Mouse (Mus musculus) thymus, postnatal 25 days (tissue): ENCODE results near the gene Mtmr3.

Experiments
- DNase-seq: peaks from one replicate; pipeline ENCODE4 v3.0.0; 2022

The Mtmr3 gene

DNA sequence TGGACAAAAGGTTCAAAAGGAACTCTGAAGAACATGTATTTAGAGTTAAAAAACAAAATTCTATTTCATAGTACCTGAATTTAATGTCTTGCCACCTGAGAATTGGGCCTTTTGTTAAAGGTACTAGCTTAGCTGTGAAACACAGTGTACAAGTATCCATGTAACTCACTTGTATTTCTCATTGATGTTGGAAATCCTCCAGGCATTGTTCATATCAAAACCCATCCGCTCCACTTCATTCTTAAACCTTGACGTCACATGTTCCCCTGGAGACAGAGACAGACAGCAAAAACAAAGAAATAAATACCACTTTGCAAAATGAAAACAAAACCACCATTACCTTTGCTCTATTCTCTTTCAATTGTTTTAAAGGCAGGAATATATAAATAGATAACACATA, 87.2 kb downstream of the Mtmr3 start:
- no peak for DNase-seq

DNA sequence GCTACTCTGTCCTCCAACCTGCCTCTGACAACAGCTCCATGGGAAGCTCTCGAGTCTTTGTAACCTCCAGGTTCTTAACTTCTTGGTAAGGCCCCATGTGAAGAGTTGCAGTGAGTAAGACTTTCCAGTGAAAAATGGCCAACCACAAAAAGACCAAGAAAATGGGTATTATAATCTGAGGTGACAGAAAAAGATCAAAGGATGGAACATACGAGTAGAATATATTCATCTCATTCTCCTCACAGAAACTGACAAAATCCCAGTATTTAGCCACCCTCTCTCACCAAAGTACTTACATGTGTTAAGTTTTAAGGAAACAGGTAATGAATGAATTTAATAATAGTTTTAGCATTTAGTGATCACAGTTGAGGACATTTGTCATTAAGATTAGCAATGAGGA, 88.2 kb downstream of the Mtmr3 start:
- DNase-seq, result no peak

DNA sequence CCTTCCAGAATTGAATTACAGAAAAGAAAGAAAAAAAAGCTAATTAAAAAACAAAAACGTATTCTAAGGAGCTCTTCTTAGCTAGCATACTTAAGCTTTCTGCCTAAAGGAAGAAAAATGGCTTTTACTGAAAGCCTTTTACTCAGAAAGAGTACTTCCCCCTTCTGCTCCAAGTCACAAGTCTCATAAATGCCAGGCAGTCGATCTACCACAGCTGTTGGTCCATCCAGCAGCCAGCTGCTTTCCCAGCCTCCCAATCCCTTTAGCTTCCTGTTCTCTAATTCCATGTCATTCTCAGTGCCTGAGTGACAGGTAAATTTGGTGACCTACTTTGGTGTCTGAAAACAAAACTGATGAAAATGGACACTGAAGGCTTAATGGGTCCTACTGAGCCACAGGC, 92.5 kb downstream of the Mtmr3 start:
- no peak for DNase-seq

DNA sequence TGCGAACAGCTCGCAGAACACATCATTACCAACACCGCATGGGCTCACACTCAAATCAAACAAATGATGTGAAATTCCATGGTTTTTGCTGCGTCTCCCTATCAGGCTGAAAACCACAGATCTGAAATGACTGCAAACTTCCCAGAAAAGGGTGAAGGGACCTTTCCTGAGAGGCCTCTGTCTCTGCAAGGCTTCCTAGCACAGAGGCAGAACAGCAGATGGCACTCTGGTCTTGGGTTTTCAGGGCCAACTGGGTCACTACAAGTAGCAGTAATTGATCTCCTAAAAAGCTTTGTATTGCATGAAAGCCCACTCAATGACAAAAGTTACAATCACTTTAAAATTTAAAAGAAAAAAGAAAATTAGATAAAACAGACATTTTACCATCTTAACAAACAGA, 93.8 kb downstream of the Mtmr3 start:
- DNase-seq, result no peak

DNA sequence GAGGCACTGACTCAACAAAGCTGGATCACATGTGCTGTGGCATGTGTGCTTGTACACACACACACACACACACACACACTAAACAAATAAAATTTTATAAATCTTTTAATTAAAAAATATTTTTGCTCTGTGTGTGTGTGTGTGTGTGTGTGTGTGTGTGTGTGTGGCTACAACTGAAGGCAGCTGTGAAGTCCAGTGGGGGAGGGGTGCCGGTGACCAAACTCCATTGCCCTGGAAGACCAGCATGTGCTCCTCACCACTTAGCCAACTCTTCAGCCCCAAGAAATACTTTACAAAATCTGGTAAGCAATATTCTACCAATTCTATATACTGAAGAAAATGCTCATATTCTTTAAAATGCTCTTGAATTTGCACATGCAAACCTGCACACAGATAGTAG, 94.4 kb downstream of the Mtmr3 start:
- no peak for DNase-seq

DNA sequence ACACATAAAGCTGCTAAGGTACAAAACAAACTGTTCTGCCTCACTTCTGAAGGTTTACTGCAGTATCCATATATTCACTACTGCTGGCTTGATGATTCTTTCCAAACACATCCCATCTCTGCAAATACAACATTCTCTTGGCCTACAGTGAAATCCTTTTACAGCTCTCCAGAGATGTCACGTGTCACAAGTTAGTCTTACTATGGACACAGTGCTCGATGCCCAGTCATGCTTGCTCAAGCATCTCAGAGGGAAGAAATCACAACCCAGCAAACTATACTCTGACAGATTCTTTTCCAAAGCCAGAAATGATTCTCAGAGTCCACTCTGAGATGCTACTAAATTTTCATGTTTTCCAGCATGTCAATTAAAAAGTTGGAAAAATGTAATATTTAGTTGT, 95.2 kb downstream of the Mtmr3 start:
- DNase-seq, result no peak

DNA sequence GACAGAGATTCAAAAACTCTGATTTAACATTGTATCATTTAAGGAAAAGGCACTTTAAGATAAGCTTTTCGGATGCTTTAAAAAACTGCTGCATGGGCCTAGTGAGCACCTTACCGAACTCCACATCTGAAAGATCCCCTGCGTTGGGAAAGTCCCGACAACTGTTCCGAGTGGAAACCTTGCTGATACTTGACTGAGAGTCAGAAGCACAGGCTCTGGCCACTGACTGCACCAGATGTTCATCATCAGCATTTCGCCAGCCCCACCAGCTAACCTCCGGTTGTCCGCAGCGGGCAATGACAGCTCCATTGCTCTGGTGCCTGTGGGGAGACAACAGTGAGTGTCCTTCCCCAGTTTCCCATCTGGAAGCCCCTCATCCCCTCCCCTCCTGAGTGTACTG, 95.9 kb downstream of the Mtmr3 start:
- no peak for DNase-seq

DNA sequence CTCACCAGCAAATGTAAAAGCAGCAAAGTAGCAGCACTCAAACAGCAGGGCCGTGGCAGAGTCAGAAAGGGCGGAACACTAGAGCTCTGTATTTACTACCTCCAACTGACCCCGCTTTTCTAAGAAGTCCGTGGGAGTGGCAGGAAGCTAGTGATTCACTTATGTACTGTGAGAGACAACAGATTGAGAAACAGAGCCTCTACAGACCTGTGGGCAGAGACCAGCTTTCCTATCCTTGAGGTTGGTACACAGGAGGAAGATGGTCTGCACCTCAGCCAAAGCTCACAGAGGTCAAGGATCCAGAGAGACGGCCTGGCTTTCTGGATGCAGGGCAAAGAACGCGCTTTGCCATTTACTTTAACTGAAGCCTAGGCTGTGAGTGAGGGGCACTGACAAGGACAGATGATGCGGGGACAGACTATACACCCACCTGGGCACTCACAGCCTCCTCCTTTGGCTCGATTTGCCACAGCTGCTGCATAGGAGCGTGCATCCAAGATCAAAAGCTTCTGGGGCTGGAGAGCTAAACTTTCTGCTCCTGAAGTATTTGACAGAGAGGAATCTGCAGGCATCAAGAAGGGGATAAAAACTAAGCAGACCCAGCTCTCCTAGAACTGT, 97.1 kb downstream of the Mtmr3 start:
- DNase-seq, result no peak

DNA sequence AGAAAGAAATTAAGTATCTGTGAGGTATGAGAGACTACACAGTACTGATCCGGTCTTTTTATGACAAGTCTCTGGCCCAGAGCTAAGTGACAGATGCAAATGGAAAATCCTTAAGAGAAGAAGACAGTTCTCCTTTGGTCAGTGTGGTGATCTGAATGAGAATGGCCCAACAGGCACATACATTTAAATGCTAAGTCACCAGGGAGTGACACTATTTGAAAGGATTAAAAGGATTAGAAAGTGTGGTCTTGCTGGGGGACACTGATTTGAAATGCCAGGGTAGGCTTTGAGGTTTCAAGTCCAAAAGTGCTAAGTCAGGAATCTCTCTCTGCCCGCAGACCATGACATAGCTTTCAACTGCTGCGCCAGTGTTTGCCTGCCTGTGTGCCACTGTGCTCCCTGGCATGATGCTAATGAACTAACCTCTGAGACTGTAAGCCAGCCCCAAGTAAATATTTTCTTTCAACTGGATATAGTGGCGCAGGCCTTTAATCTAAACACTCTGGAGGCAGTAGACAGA, 99.6 kb downstream of the Mtmr3 start:
- DNase-seq, result no peak

DNA sequence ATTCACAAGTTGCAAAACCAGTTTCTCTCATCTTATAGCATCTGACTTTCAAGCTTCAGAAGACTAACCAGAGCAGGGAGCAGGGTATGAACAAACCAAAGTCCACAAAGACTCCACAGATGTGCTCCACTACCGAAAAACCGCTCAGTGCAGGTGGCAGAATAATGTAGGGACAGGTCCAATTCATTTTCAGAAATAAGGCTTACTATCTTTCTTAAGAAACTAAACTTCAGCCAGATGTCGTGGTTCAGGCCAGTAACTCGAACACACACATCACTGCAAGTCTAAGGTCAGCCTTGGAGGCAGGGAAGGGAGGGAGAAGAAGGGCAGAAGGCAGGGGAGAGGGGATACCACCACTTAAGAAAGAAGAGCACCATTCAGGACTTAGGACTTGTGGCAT, 105.5 kb downstream of the Mtmr3 start:
- no peak for DNase-seq

DNA sequence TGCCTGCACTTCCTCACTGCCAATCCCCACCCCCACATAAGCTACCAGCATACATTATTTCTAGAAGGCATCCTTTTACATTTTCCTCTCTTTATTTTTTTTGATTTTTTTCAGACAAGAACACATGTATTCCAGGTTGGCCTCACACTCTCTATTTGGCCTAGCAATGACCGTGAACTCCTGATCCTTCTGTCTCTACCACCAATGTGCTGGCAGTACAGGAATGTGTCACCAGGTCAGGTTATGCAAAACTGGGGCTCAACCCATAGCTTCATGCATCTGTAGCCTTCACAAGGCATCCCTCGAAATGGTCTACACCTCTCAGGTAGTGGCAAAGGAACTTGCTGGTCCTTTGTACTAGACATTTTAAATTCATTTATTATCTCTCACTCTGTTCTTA, 105.9 kb downstream of the Mtmr3 start:
- DNase-seq, result no peak

DNA sequence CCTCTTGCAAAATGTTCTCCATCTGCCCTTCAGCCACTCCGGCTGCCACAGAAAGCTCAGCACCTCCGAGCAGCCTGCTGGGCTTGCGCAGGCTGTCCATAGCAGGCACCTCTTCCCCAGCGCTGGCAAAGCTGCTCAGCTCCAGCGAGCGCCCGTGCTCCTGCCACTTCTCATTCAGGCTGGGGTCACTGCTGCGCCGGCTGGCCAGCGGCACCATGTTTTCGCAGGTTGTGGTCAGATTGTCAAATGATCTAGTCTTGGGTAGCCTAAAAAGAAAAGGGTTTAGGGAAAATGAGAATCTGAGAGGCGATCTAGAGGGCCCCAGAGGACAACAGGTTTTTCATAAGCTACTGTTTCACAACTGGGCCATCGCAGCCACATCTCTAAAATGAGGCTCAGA, 106.3 kb downstream of the Mtmr3 start:
- DNase-seq, result no peak

DNA sequence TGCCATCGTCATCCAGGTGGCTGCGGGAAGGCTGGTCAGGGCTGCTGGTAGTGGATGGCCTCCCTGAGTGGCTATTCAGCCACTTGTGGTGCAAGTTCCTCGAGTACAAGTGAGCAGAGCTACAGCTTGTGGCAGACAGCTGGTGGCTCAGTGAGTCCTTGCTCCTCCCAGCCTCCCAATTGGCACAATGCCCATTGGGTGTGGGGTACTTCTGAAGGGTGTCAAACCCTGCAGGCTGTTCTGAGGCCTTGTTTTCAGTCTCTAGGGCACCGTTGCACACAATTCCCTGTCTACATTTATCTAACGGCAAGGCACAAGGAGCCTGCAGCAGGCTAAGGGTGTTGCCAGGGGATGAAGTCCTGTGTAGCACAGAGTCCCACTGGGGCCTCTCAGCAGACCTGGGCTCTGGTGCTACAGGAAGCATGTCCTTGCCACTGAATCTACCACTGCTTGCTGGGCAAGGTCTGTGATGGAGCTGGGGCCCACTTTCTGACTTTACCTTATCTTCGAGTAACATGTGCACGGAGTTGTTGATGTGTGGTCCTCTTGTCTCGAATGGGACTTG, 107.2 kb downstream of the Mtmr3 start:
- no peak for DNase-seq

DNA sequence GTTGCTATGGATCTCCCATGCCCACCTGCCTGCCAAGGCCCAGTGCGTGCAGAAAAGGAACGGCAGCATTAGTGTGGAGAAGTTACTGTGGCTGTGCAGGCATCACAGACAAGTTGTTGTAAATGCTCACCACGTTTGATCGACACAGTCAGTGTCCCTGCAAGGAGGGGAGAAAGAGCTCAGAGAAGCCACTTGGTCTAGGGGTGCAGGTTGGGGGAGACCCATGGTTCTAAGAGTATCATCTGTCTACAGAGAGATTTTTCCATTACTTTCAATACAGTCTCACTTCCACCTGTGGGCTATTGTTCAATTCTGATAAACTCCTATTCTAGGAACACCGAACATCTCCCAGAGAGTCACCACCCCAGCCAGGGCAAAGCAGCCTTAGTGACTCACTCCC, 110.1 kb downstream of the Mtmr3 start:
- DNase-seq, result no peak

DNA sequence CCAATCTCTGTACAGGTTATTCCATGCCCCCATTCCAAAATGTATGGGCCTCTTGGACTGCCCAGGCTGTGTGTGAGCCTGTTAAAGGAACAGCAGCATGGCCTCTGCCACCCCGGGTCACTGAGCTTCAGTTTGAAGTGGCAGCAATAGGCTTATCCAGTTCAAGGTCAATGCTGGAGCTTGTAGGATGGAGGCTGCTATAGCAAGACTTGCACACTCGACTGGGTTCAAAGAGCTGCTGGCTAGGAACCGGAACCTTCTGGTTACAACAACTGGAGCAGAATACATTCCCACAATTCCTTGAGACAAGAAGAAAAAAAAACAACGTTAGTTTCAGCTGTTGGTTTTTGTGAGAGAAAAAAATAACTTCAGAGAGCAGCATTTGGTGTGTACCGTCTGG, 112.0 kb downstream of the Mtmr3 start:
- no peak for DNase-seq

DNA sequence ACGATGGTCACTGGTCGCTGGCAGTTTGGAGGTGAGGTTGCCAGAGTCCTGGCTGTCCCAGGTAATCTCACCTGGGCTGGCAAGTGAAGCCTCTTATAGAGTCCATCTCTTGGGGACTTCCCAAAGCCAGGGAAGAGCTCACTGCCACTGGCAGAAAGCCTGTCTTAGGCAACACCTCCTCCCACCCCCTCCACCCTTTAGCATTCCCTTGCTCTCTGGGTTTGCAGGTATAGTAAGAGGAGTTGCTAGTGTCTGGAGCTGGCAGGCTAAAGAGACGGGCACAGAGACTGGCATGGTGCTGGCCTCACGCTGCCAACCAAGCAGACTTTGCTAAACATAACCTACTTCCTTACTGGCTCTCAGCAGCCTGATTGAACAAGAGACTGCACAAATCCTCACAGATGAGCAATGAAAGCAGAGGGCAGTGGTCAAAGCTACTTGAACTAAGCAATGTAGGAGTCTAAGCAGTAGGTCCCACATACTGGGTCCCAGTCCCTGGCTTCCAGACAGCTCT, 118.4 kb downstream of the Mtmr3 start:
- no peak for DNase-seq

DNA sequence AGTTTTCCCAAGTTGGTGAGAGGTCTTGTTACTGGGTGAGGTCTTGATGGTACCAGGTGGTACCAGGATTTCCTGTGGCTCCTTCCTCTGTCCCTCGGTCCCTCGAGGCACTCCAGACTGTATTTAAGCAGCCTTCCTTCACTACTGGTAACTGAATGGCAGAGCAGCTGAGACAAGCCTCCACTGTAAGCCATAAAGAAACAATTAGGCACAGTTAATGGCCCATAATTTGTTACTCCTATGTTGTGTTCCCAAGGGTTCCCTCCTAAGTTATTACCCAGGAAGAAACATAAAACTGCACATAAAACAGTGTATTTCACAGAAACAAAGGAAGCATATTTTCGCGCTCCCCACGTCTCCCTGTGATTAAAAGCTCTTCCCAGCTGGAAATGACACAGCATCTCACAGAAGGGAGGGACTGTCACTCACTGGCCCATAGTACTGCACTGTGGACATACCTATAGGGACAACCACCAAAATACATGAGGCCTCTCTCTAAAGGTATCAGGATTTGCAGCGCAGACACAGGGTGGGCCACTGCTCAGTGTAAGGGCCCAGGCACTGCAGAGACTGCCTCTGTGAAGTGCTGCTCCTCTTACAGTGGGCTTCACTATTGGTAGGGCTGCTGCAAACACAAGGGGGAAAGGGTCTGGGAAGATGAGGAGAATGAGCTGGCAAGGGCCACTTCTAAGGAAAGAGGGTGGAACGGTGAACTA, 122.0 kb downstream of the Mtmr3 start:
- no peak for DNase-seq

DNA sequence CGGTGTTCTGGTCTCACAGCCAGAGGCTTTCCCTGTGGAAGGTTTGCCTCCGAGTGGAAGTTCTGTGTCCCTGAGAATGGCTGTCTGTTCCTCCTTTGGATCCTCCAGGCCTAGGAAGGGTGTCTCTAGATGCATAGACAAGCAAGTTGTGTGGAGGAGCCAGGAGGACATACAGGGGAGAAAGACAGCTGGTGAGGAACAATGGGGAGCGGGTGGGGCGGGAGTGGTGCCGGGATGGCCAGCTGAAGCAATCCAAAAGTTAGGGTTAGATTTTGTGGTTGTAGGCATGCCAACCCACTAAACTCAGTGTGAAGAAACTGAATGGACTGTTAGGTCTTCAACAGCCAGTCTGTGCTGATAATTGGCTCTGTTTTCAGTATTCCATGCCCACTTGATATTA, 122.9 kb downstream of the Mtmr3 start:
- no peak for DNase-seq

DNA sequence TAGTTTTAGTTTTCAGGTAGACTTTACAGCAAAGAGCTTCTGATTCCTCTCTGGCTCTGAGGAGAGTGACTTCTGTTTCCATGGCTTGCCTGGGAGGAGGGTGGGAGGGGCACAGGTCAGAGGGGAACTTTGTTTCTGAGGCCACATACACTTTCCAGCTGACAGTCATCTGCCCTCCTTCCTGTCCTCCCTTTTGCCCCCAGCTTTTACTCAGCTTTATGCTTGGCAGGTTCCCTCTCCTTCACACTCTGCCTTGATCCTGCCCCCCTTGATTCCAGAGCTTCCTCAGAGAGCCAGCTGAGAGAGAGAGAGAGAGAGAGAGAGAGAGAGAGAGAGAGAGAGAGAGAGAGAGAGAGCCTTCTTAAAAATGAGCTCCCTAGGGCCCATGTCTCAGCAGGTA, 123.4 kb downstream of the Mtmr3 start:
- DNase-seq, result no peak

DNA sequence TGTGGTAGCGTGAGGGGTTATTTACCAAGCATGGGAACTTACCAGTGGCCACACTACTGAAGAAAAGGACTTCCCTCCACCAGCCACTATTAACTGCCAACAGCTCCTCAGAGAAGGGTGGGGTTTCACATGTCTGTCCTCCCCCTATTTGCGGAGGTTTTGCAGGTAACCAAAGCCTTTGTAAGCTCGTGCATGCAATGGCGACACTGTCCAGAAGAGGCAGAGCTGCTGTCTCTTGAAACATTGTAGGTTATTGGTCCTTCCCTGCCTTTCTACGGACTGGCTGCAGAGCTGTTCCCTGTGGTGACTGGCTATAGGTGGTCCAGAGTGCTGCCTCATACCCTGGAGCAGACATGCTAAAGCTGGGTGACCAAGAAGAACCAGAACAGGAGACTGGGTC, 125.6 kb downstream of the Mtmr3 start:
- DNase-seq, result no peak

DNA sequence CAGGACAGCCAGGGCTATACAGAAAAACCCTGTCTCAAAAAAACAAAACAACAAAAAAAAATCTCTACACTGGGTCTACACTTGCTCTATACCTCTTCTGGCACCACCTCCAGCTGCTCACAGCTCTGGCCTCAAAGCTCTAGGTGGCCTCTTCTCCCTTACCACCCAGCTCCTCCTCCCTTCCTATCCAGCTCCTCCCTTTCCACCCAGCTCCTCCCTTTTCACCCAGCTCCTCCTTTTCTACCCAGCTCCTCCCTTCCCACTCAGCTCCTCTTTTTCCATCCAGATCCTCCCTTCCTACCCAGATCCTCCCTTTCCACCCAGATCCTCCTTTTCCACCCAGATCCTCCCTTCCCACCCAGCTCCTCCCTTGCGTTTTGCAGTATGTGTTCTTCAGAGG, 127.2 kb downstream of the Mtmr3 start:
- DNase-seq, result no peak

DNA sequence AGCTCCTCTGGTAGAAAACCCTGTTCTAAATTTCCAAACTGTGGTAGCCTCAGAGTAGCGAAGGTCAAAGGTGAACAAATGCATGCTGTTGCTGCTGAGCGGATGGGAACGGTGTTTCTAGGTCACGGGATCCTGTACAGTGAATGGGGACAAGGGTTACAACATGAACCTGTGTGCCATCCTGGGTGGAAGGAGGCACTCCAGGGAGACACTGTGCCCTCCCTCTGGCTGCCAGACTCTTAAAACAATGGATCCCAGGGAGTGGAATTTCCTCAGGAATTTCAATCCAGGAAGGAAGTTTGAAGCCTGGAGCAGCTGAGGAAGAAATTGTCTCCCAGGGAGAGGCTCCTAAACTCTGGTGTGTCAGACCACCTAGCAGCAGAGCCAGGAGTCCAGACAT, 128.5 kb downstream of the Mtmr3 start:
- DNase-seq, result no peak

DNA sequence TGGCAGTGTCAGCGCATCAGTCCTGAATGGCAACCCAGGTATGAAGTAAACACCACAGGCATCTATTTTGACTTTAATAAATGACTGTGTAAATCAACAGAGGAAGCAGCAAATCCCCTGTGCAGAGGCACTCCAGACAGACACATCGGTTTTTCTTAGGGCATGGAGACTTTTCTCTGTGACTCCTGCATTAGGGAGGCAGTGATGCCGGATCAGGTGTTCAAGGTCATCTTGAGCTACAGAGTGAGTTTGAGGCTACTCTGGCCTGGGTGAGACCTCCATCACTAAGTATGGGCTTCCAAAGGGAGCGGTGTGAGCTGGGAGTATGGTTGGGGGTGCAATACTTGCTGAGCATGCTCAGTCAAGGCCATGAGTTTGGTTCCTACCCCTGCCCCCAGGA, 130.0 kb downstream of the Mtmr3 start:
- DNase-seq, result no peak

DNA sequence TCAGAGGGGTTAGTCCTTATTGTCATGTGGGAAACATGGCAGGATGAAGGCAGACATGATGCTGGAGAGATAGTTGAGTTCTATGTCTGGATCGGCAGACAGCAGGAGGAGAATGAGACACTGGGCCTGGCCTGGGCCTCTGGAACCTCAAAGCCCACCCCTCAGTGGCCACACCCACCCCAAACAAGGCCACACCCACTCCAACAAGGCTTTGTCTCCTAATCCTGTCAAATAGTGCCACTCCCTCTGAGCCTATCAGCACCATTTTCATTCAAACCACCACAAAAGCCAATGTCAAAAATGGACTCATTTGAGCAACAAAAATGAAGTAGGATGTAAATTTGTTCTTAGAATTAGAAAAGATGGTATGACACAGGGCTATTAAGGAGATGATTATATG, 130.5 kb downstream of the Mtmr3 start:
- DNase-seq, result no peak
